Comparison of ENCODE assay signal across 24 mouse cellular contexts in genomic region chr11:85214679-85215078, GRCm38 (mm10). TPM values are rescaled to one million over a fixed set of nuclear protein-coding genes. Genes with fewer than 3 reads are reported as not detected.
DNase-seq lines count a peak whose midpoint lies in the region; ATAC-seq lines count a peak whose summit lies in the region.
"Had no signal": no experiment of that assay in that cellular context is flagged by ENCODE, and none has a peak within 500 bp of the region (broad histone marks: within the 10 kb centered on the region; RNA-seq: fewer than 3 reads in every experiment).

No protein-coding gene starts in this region.

- ATAC-seq in heart, embryonic 12.5 days (ENCODE audit: insufficient number of reproducible peaks, low FRiP score), result no peak
- ATAC-seq in midbrain, embryonic 11.5 days (ENCODE audit: low FRiP score), result no peak
- no peak for ATAC-seq in midbrain, embryonic 13.5 days
- ATAC-seq: activated CD4-positive, CD25-positive, alpha-beta regulatory T cell, adult 4 months; forebrain, embryonic 15.5 days; hindbrain, postnatal 0 days; Patski had no signal

- no peaks in the 10 kb centered on the region for H3K9me3 ChIP-seq in heart, embryonic 12.5 days (replicated peaks)
- H3K9me3 ChIP-seq in midbrain, embryonic 11.5 days (ENCODE audit: control insufficient read depth, low read length), result no peaks in the 10 kb centered on the region
- no peaks in the 10 kb centered on the region for H3K9me3 ChIP-seq in midbrain, embryonic 13.5 days
- H3K9me3 ChIP-seq: embryonic facial prominence, embryonic 10.5 days; forebrain, embryonic 15.5 days; hindbrain, embryonic 13.5 days had no signal

- H3K4me2 ChIP-seq in heart, embryonic 12.5 days, result no peak overlapping the region
- no peak overlapping the region for H3K4me2 ChIP-seq in midbrain, embryonic 11.5 days
- H3K4me2 ChIP-seq in midbrain, embryonic 13.5 days (replicated peaks), result no peak overlapping the region
- H3K4me2 ChIP-seq: forebrain, embryonic 15.5 days; hindbrain, embryonic 13.5 days had no signal

- no peaks in the 10 kb centered on the region for H3K27me3 ChIP-seq in heart, embryonic 12.5 days (replicated peaks)
- H3K27me3 ChIP-seq in midbrain, embryonic 11.5 days (ENCODE audit: control insufficient read depth, insufficient read depth, low read length), result no peaks in the 10 kb centered on the region
- H3K27me3 ChIP-seq in midbrain, embryonic 13.5 days, result no peaks in the 10 kb centered on the region
- no peaks in the 10 kb centered on the region for H3K27me3 ChIP-seq in splenic B cell, adult 2 months (ENCODE audit: control insufficient read depth, insufficient read depth, low read length, poor library complexity, severe bottlenecking)
- H3K27me3 ChIP-seq: forebrain, embryonic 15.5 days; hindbrain, embryonic 13.5 days; Patski had no signal

- intact Hi-C loops in heart, postnatal 14 days (cut with DNase I), result no loop called here

- peaks cover 8% of the 10 kb centered on the region for H3K4me1 ChIP-seq in heart, embryonic 12.5 days (replicated peaks)
- H3K4me1 ChIP-seq in midbrain, embryonic 11.5 days (ENCODE audit: control insufficient read depth, insufficient read depth, low read length), result no peaks in the 10 kb centered on the region
- no peaks in the 10 kb centered on the region for H3K4me1 ChIP-seq in midbrain, embryonic 13.5 days (replicated peaks)
- H3K4me1 ChIP-seq: embryonic facial prominence, embryonic 10.5 days; forebrain, embryonic 15.5 days; hindbrain, embryonic 13.5 days had no signal

- H3K9ac ChIP-seq in heart, embryonic 12.5 days, result no peak overlapping the region; the same call in 1 of the 2 replicates
- H3K9ac ChIP-seq in midbrain, embryonic 11.5 days (ENCODE audit: low read length), result no peak overlapping the region
- no peak overlapping the region for H3K9ac ChIP-seq in midbrain, embryonic 13.5 days (replicated peaks)
- H3K9ac ChIP-seq: forebrain, embryonic 15.5 days; hindbrain, embryonic 13.5 days had no signal

- no peak for DNase-seq in heart, postnatal 14 days
- DNase-seq in midbrain, embryonic 11.5 days (ENCODE audit: low spot score, missing footprints), result peak; percentile 57
- DNase-seq in splenic B cell, adult 2 months (ENCODE audit: low read depth, low spot score), result peak; percentile 22
- no peak for DNase-seq in layer of hippocampus, adult 9-11 months
- DNase-seq in spleen, adult 18-20 months, result no peak
- DNase-seq: adrenal gland, postnatal 25 days; cerebellum, adult 18-20 months; cerebellum, adult 9-11 months; gastrocnemius, postnatal 36 days; kidney, adult 11 months had no signal

- peak overlapping the region; percentile 54 for H3K27ac ChIP-seq in heart, embryonic 12.5 days (ENCODE audit: poor library complexity, severe bottlenecking)
- no peak overlapping the region for H3K27ac ChIP-seq in midbrain, embryonic 11.5 days (ENCODE audit: low read depth, low read length)
- no peak overlapping the region for H3K27ac ChIP-seq in midbrain, embryonic 13.5 days
- H3K27ac ChIP-seq: embryonic facial prominence, embryonic 10.5 days; forebrain, embryonic 15.5 days; hindbrain, embryonic 13.5 days; hindbrain, postnatal 0 days had no signal

- 73% methylated on average over 3 of the region's 3 CpGs for WGBS in heart, embryonic 12.5 days
- 97% methylated on average over 3 of the region's 3 CpGs for WGBS in midbrain, embryonic 11.5 days
- 95% methylated on average over 3 of the region's 3 CpGs for WGBS in midbrain, embryonic 13.5 days

- no peak overlapping the region for H3K4me3 ChIP-seq in heart, embryonic 12.5 days
- no peak overlapping the region for H3K4me3 ChIP-seq in midbrain, embryonic 11.5 days (ENCODE audit: low read depth, low read length)
- no peak overlapping the region for H3K4me3 ChIP-seq in midbrain, embryonic 13.5 days (replicated peaks)
- H3K4me3 ChIP-seq: embryonic facial prominence, embryonic 10.5 days; erythroblast, embryonic 14.5 days; forebrain, embryonic 15.5 days; hindbrain, embryonic 13.5 days had no signal

- H3K36me3 ChIP-seq in heart, embryonic 12.5 days, result peaks cover 52% of the 10 kb centered on the region
- H3K36me3 ChIP-seq in midbrain, embryonic 11.5 days (ENCODE audit: control insufficient read depth, insufficient read depth, low read length), result peaks cover 18% of the 10 kb centered on the region
- peaks cover 53% of the 10 kb centered on the region for H3K36me3 ChIP-seq in midbrain, embryonic 13.5 days
- H3K36me3 ChIP-seq in splenic B cell, adult 2 months (ENCODE audit: control insufficient read depth, insufficient read depth, low read length, poor library complexity, severe bottlenecking), result peaks cover 17% of the 10 kb centered on the region

RNA-seq across cellular contexts. Expression of gene Appbp2, which starts 20.3 kb away (rescaled TPM):
- 50.3 and 50.7 TPM in 2 replicates for polyA plus RNA-seq in heart, embryonic 12.5 days (2016; fragmentation: Nextera tagmentation; extraction: Ambion mirVana)
- 10 to 100 TPM; 20.4 to 21.0 TPM for total RNA-seq in heart, postnatal 14 days (2021)
- polyA plus RNA-seq in midbrain, embryonic 11.5 days (2014; fragmentation: Nextera tagmentation; extraction: Ambion mirVana), result 63.5 and 69.3 TPM in 2 replicates
- 45.3 and 46.5 TPM in 2 replicates for polyA plus RNA-seq in midbrain, embryonic 13.5 days (2015; fragmentation: Nextera tagmentation; extraction: Ambion mirVana)

RNA-seq across cellular contexts. Expression of gene 1700125H20Rik, which starts 44.5 kb away (rescaled TPM):
- not detected in 2 replicates for polyA plus RNA-seq in heart, embryonic 12.5 days (2016; fragmentation: Nextera tagmentation; extraction: Ambion mirVana)
- not detected for total RNA-seq in heart, postnatal 14 days (2021)
- 0.25 and 0.27 TPM in 2 replicates for polyA plus RNA-seq in midbrain, embryonic 11.5 days (2014; fragmentation: Nextera tagmentation; extraction: Ambion mirVana)
- 0.48 and 0.52 TPM in 2 replicates for polyA plus RNA-seq in midbrain, embryonic 13.5 days (2015; fragmentation: Nextera tagmentation; extraction: Ambion mirVana)
- total RNA-seq: gastrocnemius, adult 8-10 months; gastrocnemius, postnatal 36 days; heart, adult 8-10 months; hematopoietic stem cell, adult 5-6 weeks; hindbrain, postnatal 0 days had no signal
- polyA plus RNA-seq: activated CD4-positive, CD25-positive, alpha-beta regulatory T cell, adult 4 months; erythroblast, embryonic 14.5 days; forebrain, embryonic 11.5 days; intestine, embryonic 14.5 days had no signal

Comparison
In these comparisons a context has a peak if more than half of its experiments do, and no peak if none do; other contexts are left out.
1. DNase-seq: peak in midbrain, embryonic 11.5 days (single experiment) and splenic B cell, adult 2 months (single experiment); none in heart, postnatal 14 days (0 of 2), layer of hippocampus, adult 9-11 months (single experiment) and spleen, adult 18-20 months (0 of 2).